In genomic region chr5:150351191-150351590, GRCm38 (mm10) we compare ENCODE assay signal across 22 mouse cellular contexts.
DNase-seq lines count a peak whose midpoint lies in the region; ATAC-seq and TF ChIP-seq lines count a peak whose summit lies in the region.
"Had no signal": no experiment of that assay in that cellular context is flagged by ENCODE, and none has a peak within 500 bp of the region (broad histone marks: within the 10 kb centered on the region; RNA-seq: fewer than 3 reads in every experiment).

No protein-coding gene starts in this region.

- no peak for ATAC-seq in forebrain, embryonic 12.5 days (ENCODE audit: low FRiP score)
- ATAC-seq: activated CD4-positive, CD25-positive, alpha-beta regulatory T cell, adult 4 months; CD4-positive, CD25-positive, alpha-beta regulatory T cell, adult 4 months; Patski had no signal

- H3K79me2 ChIP-seq in CH12.LX (replicated peaks; ENCODE audit: control insufficient read depth, extremely low read depth, insufficient read depth, poor library complexity, severe bottlenecking), result no peaks in the 10 kb centered on the region

- H3K27ac ChIP-seq in CH12.LX (ENCODE audit: insufficient read depth, low read depth), result no peak overlapping the region
- H3K27ac ChIP-seq in forebrain, embryonic 12.5 days, result no peak overlapping the region
- no peak overlapping the region for H3K27ac ChIP-seq in embryonic facial prominence, embryonic 10.5 days (replicated peaks)

- no peak overlapping the region for H3K4me3 ChIP-seq in CH12.LX (replicated peaks in 1 of 3; ENCODE audit: low read depth in 2 of 3, low read length in 2 of 3, poor library complexity in 1 of 3)
- no peak overlapping the region for H3K4me3 ChIP-seq in forebrain, embryonic 12.5 days (replicated peaks)
- H3K4me3 ChIP-seq in embryonic facial prominence, embryonic 10.5 days, result no peak overlapping the region

- H3K9ac ChIP-seq in CH12.LX (ENCODE audit: insufficient read depth, low read depth), result no peak overlapping the region
- no peak overlapping the region for H3K9ac ChIP-seq in forebrain, embryonic 12.5 days

- H3K9me3 ChIP-seq in CH12.LX (replicated peaks; ENCODE audit: low read length), result peaks cover 37% of the 10 kb centered on the region
- no peaks in the 10 kb centered on the region for H3K9me3 ChIP-seq in forebrain, embryonic 12.5 days
- 0 out of 2 replicates have a peak, but pooled peaks cover 2% of the 10 kb centered on the region for H3K9me3 ChIP-seq in embryonic facial prominence, embryonic 10.5 days

- dilution Hi-C loops in CH12.LX (cut with MboI; ENCODE audit: extremely low pct_ligation_motif_present, extremely low pct_unique_long_range_greater_than_20kb, low sequenced_read_pairs), result no loop called here

- TF ChIP-seq CTCF in CH12.LX (conservative IDR thresholded peaks at IDR 0.05 in 1 of 2, IDR thresholded peaks at IDR 0.05 in 1 of 2; ENCODE audit: low read depth in 2 of 2, low read length in 2 of 2), result no peak

- no peak overlapping the region for H3K4me2 ChIP-seq in CH12.LX (ENCODE audit: insufficient read depth, low read depth, poor library complexity, severe bottlenecking)
- no peak overlapping the region for H3K4me2 ChIP-seq in forebrain, embryonic 12.5 days

- H3K4me1 ChIP-seq in CH12.LX (ENCODE audit: control insufficient read depth in 1 of 2, insufficient read depth in 2 of 2), result peaks cover 0 to 16% of the 10 kb centered on the region in 2 experiments; a peak in 2 of 4 replicates
- H3K4me1 ChIP-seq in forebrain, embryonic 12.5 days, result no peaks in the 10 kb centered on the region; the same call in 1 of the 2 replicates
- H3K4me1 ChIP-seq in embryonic facial prominence, embryonic 10.5 days, result no peaks in the 10 kb centered on the region

- in situ Hi-C loops in CH12.LX (cut with MboI; ENCODE audit: low pct_ligation_motif_present, low pct_unique_long_range_greater_than_20kb, low sequenced_read_pairs), result no loop called here

- TF ChIP-seq POLR2A in CH12.LX (IDR thresholded peaks at IDR 0.05; ENCODE audit: low read depth, low read length), result no peak

- WGBS in forebrain, embryonic 12.5 days, result 78% methylated on average over 2 of the region's 2 CpGs
- 82% methylated on average over 2 of the region's 2 CpGs for whole genome bisulfite sequencing in embryonic facial prominence, embryonic 10.5 days

- no peaks in the 10 kb centered on the region for H3K27me3 ChIP-seq in CH12.LX (replicated peaks)
- H3K27me3 ChIP-seq in forebrain, embryonic 12.5 days, result no peaks in the 10 kb centered on the region
- H3K27me3 ChIP-seq in embryonic facial prominence, embryonic 10.5 days (replicated peaks; ENCODE audit: low read depth, poor library complexity, severe bottlenecking), result no peaks in the 10 kb centered on the region
- H3K27me3 ChIP-seq: Patski had no signal

- no peak for TF ChIP-seq RAD21 in CH12.LX (IDR thresholded peaks at IDR 0.05; ENCODE audit: low read depth, low read length)

- no peak for TF ChIP-seq EP300 in CH12.LX (IDR thresholded peaks at IDR 0.05; ENCODE audit: low read length)

- no peaks in the 10 kb centered on the region for H3K36me3 ChIP-seq in CH12.LX (replicated peaks in 1 of 2; ENCODE audit: control insufficient read depth in 1 of 2, insufficient read depth in 1 of 2, low read length in 1 of 2)
- H3K36me3 ChIP-seq in forebrain, embryonic 12.5 days (replicated peaks), result peaks cover 12% of the 10 kb centered on the region; the same call in 1 of the 2 replicates
- 0 out of 2 replicates have a peak, but pooled peaks cover 5% of the 10 kb centered on the region for H3K36me3 ChIP-seq in embryonic facial prominence, embryonic 10.5 days (replicated peaks)
- H3K36me3 ChIP-seq: G1E had no signal

- peak; percentile 19 for DNase-seq in adrenal gland, adult 2 months
- DNase-seq in adrenal gland, postnatal 14 days, result no peak
- DNase-seq in 3T3-L1 (ENCODE audit: low read depth, low spot score) (peak; percentile 9), CH12.LX (ENCODE audit: extremely low read depth) (peak; percentile 55)
- DNase-seq in embryonic facial prominence, embryonic 10.5 days (ENCODE audit: low spot score), result no peak
- DNase-seq: adrenal gland, adult 8-10 months; adrenal gland, postnatal 10 days; adrenal gland, postnatal 25 days; adrenal gland, postnatal 36 days; B cell, adult 2 months; cerebellum, adult 11 months; cerebellum, adult 11-12 months; cerebellum, adult 18-20 months; cerebellum, adult 2 months; cerebellum, adult 8-10 months; cerebellum, adult 9-10 months; cerebellum, adult 9-11 months had no signal

TF ChIP-seq in CH12.LX, 34 proteins besides CTCF, POLR2A, EP300 and RAD21:
- TF ChIP-seq ETS1 (conservative IDR thresholded peaks at IDR 0.05; ENCODE audit: low read depth, low read length) (peak; percentile 14; the same call in 1 of the 2 replicates), CHD1 (IDR thresholded peaks at IDR 0.05; ENCODE audit: low read depth, low read length) (no peak), E2F4 (IDR thresholded peaks at IDR 0.05; ENCODE audit: insufficient replicate concordance, low read depth, low read length) (no peak)
TF ChIP-seq in CH12.LX: peak in this region for 1.

Comparison
In these comparisons a context has a peak if more than half of its experiments do, and no peak if none do; other contexts are left out.
1. DNase-seq: peak in adrenal gland, adult 2 months (single experiment), 3T3-L1 (single experiment) and CH12.LX (single experiment); none in adrenal gland, postnatal 14 days (single experiment) and embryonic facial prominence, embryonic 10.5 days (single experiment).